Mouse (Mus musculus) 416B (cell line): ENCODE data around the gene Zfp839.

Source experiments
- DNase-seq: peaks from one replicate; pipeline ENCODE4 v3.0.0; 2011; ENCODE audit warnings: low read depth

Gene Zfp839

GRCm38 (mm10) chr12:110850010-110850928 lies at the start of gene Zfp839:
Zfp839 (plus strand) TSS chr12:110850253.
- DNase-seq = peak; percentile 84

DNA sequence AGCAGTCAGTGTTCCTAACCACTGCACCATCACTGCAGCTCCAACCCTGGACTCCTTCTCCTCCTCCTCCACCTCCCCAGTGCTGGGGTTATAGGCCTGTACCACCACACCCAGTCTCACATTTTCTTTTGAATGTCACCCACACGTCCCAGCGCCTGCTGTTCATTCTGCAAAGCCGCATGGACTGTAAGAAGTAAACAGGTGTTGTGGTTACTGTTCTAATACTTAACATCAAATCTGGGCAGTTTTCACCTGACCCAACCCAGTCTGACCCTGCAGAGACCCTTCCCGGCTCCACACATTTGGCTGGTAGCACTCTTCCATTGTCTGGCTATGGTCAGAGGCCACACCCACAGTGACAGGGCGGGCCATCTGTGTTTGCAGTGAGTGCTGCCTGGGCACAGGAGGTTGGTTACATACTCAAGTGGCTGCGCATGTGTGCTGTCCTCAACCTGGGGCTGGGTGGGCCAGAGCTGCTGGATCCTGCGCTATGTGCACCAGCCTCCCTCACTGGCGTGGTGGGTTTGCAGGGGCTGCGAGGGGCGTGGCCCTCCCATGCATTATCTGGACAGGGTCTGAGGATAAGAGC lies 48.1 kb upstream of the Zfp839 start:
- no peak for DNase-seq

GRCm38 (mm10) chr12:110802674-110803297 lies 47.3 kb upstream of the Zfp839 start:
- no peak for DNase-seq

- peak; percentile 40 for DNase-seq
Measured at GRCm38 (mm10) chr12:110804261-110804660, 45.8 kb upstream of the Zfp839 start.

DNA sequence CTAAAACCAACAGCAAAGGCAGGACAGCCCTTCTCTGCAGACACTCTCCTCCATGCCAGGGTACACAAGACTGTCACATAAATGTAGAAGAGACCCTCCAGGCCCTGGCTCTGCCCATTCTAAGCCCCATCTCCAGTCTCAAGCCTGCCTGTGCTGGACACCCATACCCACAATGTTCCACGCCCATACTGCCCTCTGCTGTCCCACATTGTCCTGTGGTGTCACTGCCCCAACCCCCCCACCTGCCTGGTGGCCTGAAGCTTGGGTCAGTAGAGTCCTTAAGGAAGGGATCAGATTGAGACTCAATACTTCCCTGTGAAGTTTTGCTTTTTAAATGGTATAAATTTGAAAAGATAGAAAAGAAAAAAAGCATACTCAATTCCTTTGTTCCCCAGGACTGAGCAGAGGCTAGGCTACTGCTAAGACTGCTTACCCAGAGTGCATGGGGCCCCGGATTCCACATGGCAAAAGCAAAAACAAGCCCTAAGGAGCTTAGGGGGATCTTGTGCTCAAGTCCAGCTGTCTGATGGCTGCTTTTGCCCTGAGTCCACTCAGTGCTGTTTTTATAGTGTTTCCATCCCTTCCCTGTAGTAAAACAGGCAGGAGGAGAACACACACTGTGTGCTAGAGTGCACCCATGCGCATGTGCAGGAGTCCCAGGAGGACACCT lies 43.6 kb upstream of the Zfp839 start:
- DNase-seq = peak; percentile 45

- DNase-seq = no peak
Measured at GRCm38 (mm10) chr12:110808430-110808829, 41.6 kb upstream of the Zfp839 start.

DNA sequence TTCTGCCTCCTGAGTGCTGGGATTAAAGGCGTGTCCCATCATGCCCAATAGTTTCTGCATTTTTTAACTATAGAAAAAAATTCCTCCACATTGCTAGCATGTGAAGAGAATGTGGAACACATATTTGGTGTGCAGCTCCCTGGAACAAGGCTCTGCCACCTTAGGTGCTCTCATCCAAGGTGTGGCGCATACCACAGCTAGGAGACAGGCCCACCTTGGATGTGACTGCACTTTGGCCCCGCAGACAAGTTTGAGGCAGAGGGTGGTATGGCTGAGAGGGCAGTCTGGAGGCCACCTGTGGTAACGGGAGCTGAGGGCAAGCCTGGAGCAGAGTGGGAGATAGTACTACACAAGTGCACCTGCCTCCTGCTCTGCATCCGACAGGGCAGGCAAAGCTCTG lies 41.2 kb upstream of the Zfp839 start:
- DNase-seq = no peak

GRCm38 (mm10) chr12:110813132-110813531 lies 36.9 kb upstream of the Zfp839 start:
- DNase-seq = no peak

GRCm38 (mm10) chr12:110813624-110814023 lies 36.4 kb upstream of the Zfp839 start:
- no peak for DNase-seq

DNA sequence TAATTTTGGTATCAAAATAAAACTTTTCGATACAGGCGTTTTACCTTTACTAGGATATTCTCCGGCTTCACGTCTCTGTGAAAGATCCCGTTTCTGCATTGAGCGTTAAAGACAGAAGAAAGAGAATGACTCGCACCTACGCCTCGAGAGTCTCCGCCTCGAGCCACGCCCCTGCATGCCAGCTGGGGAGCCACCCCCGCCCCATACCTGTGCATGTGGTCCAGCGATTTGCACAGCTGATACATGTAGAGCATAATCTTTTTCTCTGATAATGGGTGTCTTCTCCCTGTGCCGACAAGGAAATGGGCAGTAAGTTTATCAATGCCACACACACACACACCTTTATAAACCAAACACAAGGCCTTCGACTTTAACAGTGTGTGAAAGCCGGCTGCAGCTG lies 35.1 kb upstream of the Zfp839 start:
- DNase-seq = no peak

- DNase-seq = peak; percentile 75
Measured at GRCm38 (mm10) chr12:110816833-110817232, 33.2 kb upstream of the Zfp839 start.

- DNase-seq = no peak
Measured at GRCm38 (mm10) chr12:110819367-110819766, 30.7 kb upstream of the Zfp839 start.

DNA sequence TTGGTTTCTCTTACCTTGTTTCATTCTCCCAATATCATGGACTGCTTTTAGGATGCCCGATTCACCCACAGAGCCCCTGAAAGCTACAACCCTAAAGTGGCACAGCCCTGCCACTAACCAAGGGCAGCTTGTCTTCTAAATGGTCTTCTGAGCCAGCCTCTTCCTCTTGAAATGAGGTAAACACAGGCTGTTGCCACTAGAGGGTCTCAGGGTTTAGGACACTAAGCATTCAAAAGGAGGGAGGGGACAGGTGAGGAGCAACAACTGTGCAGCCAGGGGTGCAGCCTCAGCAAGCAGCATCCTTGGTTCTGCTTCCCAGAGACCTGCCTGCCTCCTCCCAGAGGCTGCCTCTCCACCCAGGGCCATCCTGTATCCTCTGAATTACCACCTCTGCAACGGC lies 28.3 kb upstream of the Zfp839 start:
- no peak for DNase-seq

DNA sequence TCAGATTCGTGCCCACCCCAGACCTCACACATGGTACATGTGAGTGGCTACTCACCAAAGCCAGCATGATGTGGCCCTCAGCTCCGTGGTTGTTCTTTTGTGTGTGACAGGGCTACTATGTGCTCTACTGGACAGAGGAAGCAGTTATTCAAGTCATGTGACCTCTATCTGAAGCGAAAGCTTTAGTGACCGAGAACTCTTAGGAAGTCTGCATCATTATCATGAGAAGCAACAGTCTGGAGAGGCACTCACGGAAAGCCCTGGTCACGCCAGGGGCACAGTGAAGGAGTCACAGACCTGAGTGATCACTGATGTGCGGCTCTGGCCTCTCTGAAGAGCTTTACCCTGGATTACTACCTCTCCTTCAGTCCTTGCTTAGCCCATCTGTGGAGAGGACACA lies 27.7 kb upstream of the Zfp839 start:
- peak; percentile 52 for DNase-seq

DNA sequence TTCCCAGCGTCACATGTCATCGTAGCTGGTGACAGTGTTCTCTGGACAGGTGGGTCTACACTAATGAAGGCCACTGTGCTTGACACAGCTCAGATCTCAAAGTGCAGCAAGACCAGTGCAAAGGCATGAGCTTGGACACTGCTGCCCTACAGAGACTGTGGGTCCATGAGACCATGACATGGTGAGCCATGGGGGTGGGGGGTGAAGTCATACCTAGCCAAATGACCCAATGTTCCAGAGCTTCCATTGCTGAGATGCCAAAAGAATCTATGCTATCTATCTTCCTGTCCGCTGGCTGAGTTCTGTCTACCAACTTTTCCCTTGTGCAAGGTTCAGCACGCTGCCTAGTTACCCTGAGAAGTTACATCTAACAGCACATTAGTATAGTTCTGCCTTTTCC lies 21.1 kb upstream of the Zfp839 start:
- no peak for DNase-seq

- DNase-seq = no peak
Measured at GRCm38 (mm10) chr12:110830293-110831024, 19.6 kb upstream of the Zfp839 start.

- DNase-seq = no peak
Measured at GRCm38 (mm10) chr12:110835182-110835581, 14.9 kb upstream of the Zfp839 start.

DNA sequence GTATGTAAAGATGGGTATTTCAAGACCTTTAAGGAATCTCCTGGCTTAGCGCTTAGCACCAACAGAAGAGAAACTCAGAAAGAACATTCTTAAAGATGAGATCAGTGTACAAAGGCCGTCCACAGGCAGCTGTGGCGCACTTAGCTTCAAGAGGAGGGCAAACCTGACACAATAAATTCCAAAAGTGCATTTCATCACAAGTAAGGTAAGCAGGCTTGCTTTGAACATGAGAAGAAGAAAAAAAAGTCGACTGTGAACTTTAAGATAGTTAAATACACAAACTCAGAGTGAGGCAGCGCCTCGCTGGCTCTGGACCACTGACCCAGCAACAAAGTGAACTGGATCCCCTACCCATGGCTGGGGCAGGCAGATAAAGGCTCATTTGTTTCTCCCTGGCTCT lies 13.3 kb upstream of the Zfp839 start:
- no peak for DNase-seq

- DNase-seq = no peak
Measured at GRCm38 (mm10) chr12:110837192-110837841, 12.7 kb upstream of the Zfp839 start.

GRCm38 (mm10) chr12:110837850-110838249 lies 12.2 kb upstream of the Zfp839 start:
- no peak for DNase-seq
